Comparison of ENCODE assay signal across 12 mouse cellular contexts in genomic region chr7:116209926-116210631, GRCm38 (mm10).
DNase-seq lines count a peak whose midpoint lies in the region; ATAC-seq and TF ChIP-seq lines count a peak whose summit lies in the region.
"Had no signal": no experiment of that assay in that cellular context is flagged by ENCODE, and none has a peak within 500 bp of the region (broad histone marks: within the 10 kb centered on the region; RNA-seq: fewer than 3 reads in every experiment).

No protein-coding gene starts in this region.

- H3K36me3 ChIP-seq in forebrain, embryonic 14.5 days (ENCODE audit: control insufficient read depth, insufficient read depth, low read length) = no peaks in the 10 kb centered on the region
- H3K36me3 ChIP-seq in limb, embryonic 10.5 days = no peaks in the 10 kb centered on the region
- H3K36me3 ChIP-seq in midbrain, postnatal 0 days (ENCODE audit: insufficient read depth, low read length) = no peaks in the 10 kb centered on the region
- H3K36me3 ChIP-seq in liver, embryonic 11.5 days (ENCODE audit: control insufficient read depth, insufficient read depth, low read length) = no peaks in the 10 kb centered on the region

- 10% methylated on average over 10 of the region's 10 CpGs for WGBS in forebrain, embryonic 14.5 days
- WGBS in limb, embryonic 10.5 days = 30% methylated on average over 10 of the region's 10 CpGs
- WGBS in midbrain, postnatal 0 days = 19% methylated on average over 10 of the region's 10 CpGs
- WGBS in liver, embryonic 11.5 days = 42% methylated on average over 10 of the region's 10 CpGs

- peak overlapping the region; percentile 19; the same call in 1 of the 2 replicates for H3K4me2 ChIP-seq in forebrain, embryonic 14.5 days (ENCODE audit: low read length)
- no peak overlapping the region for H3K4me2 ChIP-seq in midbrain, postnatal 0 days (ENCODE audit: low read depth, low read length, poor library complexity, severe bottlenecking)
- no peak overlapping the region for H3K4me2 ChIP-seq in liver, embryonic 11.5 days

- H3K4me3 ChIP-seq in layer of hippocampus, adult 2 months = no peak overlapping the region
- H3K4me3 ChIP-seq in forebrain, embryonic 14.5 days (ENCODE audit: low read depth, low read length) = no peak overlapping the region
- no peak overlapping the region for H3K4me3 ChIP-seq in limb, embryonic 10.5 days
- no peak overlapping the region for H3K4me3 ChIP-seq in midbrain, postnatal 0 days (ENCODE audit: low read depth, low read length)
- no peak overlapping the region for H3K4me3 ChIP-seq in liver, embryonic 11.5 days (ENCODE audit: low read depth, low read length)
- H3K4me3 ChIP-seq: gastrocnemius, adult 2 months had no signal

- H3K9ac ChIP-seq in forebrain, embryonic 14.5 days (ENCODE audit: low read length) = no peak overlapping the region
- no peak overlapping the region for H3K9ac ChIP-seq in midbrain, postnatal 0 days (replicated peaks; ENCODE audit: low read length, poor library complexity, severe bottlenecking)
- H3K9ac ChIP-seq in liver, embryonic 11.5 days (ENCODE audit: low read depth, low read length) = no peak overlapping the region
- H3K9ac ChIP-seq: liver, embryonic 14.5 days had no signal

- H3K9me3 ChIP-seq in forebrain, embryonic 14.5 days (replicated peaks; ENCODE audit: control insufficient read depth, low read length) = no peaks in the 10 kb centered on the region
- H3K9me3 ChIP-seq in limb, embryonic 10.5 days (replicated peaks) = no peaks in the 10 kb centered on the region
- H3K9me3 ChIP-seq in midbrain, postnatal 0 days (ENCODE audit: low read length) = no peaks in the 10 kb centered on the region
- no peaks in the 10 kb centered on the region for H3K9me3 ChIP-seq in liver, embryonic 11.5 days (ENCODE audit: control insufficient read depth, low read length)

- TF ChIP-seq CTCF in layer of hippocampus, adult 2 months (conservative IDR thresholded peaks at IDR 0.05) = no peak
- no peak for TF ChIP-seq CTCF in midbrain, postnatal 0 days (IDR thresholded peaks at IDR 0.05)

- H3K27ac ChIP-seq in layer of hippocampus, adult 2 months = peak overlapping the region; percentile 52; the same call in 1 of the 2 replicates
- H3K27ac ChIP-seq in forebrain, embryonic 14.5 days (ENCODE audit: low read depth, low read length) = no peak overlapping the region
- H3K27ac ChIP-seq in limb, embryonic 10.5 days = peak overlapping the region; percentile 65
- peak overlapping the region; percentile 38; the same call in 1 of the 2 replicates for H3K27ac ChIP-seq in midbrain, postnatal 0 days (ENCODE audit: low read depth, low read length)
- H3K27ac ChIP-seq in liver, embryonic 11.5 days (ENCODE audit: low read depth, low read length) = no peak overlapping the region
- H3K27ac ChIP-seq: gastrocnemius, adult 2 months; liver, embryonic 14.5 days had no signal

- ATAC-seq in forebrain, embryonic 14.5 days = peak; percentile 60
- no peak for ATAC-seq in midbrain, postnatal 0 days (ENCODE audit: low FRiP score)
- ATAC-seq in liver, embryonic 11.5 days (replicated peaks; ENCODE audit: low FRiP score) = no peak

- no peak for DNase-seq in layer of hippocampus, adult 2 months (ENCODE audit: low spot score in 2 of 2)
- DNase-seq in layer of hippocampus, postnatal 36 days = no peak
- DNase-seq in forebrain, embryonic 14.5 days (ENCODE audit: low spot score) = peak; percentile 62
- no peak for DNase-seq in limb, embryonic 10.5 days (ENCODE audit: low spot score)
- DNase-seq in midbrain, postnatal 0 days (ENCODE audit: low spot score) = peak; percentile 52
- DNase-seq in liver, embryonic 11.5 days (ENCODE audit: low spot score) = no peak
- DNase-seq in adrenal gland, adult 8-10 months = no peak
- no peak for DNase-seq in layer of hippocampus, postnatal 14 days (ENCODE audit: low spot score in 2 of 2)
- DNase-seq: gastrocnemius, adult 2 months; kidney, adult 2 months; lung, postnatal 4 days had no signal

- H3K4me1 ChIP-seq in forebrain, embryonic 14.5 days (ENCODE audit: control insufficient read depth, insufficient read depth, low read length) = peaks cover 7% of the 10 kb centered on the region; the same call in 1 of the 2 replicates
- peaks cover 48% of the 10 kb centered on the region for H3K4me1 ChIP-seq in limb, embryonic 10.5 days
- H3K4me1 ChIP-seq in midbrain, postnatal 0 days (ENCODE audit: insufficient read depth, low read length) = peaks cover 17% of the 10 kb centered on the region; the same call in 1 of the 2 replicates
- 0 out of 2 replicates have a peak, but pooled peaks cover 4% of the 10 kb centered on the region for H3K4me1 ChIP-seq in liver, embryonic 11.5 days (replicated peaks; ENCODE audit: control insufficient read depth, insufficient read depth, low read length)

- H3K27me3 ChIP-seq in forebrain, embryonic 14.5 days (replicated peaks; ENCODE audit: control insufficient read depth, insufficient read depth, low read length) = no peaks in the 10 kb centered on the region
- H3K27me3 ChIP-seq in limb, embryonic 10.5 days (ENCODE audit: low read depth, poor library complexity, severe bottlenecking) = no peaks in the 10 kb centered on the region
- H3K27me3 ChIP-seq in midbrain, postnatal 0 days (ENCODE audit: insufficient read depth, low read length) = no peaks in the 10 kb centered on the region
- H3K27me3 ChIP-seq in liver, embryonic 11.5 days (replicated peaks; ENCODE audit: control insufficient read depth, insufficient read depth, low read length) = no peaks in the 10 kb centered on the region

Comparison
In these comparisons a context has a peak if more than half of its experiments do, and no peak if none do; other contexts are left out.
1. DNase-seq: peak in forebrain, embryonic 14.5 days (single experiment) and midbrain, postnatal 0 days (single experiment); none in layer of hippocampus, adult 2 months (0 of 2), layer of hippocampus, postnatal 36 days (0 of 2), limb, embryonic 10.5 days (single experiment), liver, embryonic 11.5 days (single experiment), adrenal gland, adult 8-10 months (single experiment) and layer of hippocampus, postnatal 14 days (0 of 2).
2. H3K27ac ChIP-seq: peak in layer of hippocampus, adult 2 months (single experiment), limb, embryonic 10.5 days (single experiment) and midbrain, postnatal 0 days (single experiment); none in forebrain, embryonic 14.5 days (single experiment) and liver, embryonic 11.5 days (single experiment).